Mouse (Mus musculus): ENCODE results near the gene Zbtb11.

GRCm38 (mm10) chr16:55952771-55953170 lies 20.9 kb upstream of the Zbtb11 start:
- TF ChIP-seq CTCF (IDR thresholded peaks at IDR 0.05) (no peak), EP300 (IDR thresholded peaks at IDR 0.05) (no peak)
